Mouse (Mus musculus) ES-E14 (cell line): ENCODE results near the gene Unc5cl.

Source experiments
- MAFK ChIP-seq: IDR thresholded peaks from 2 replicates; pipeline ENCODE4 v1.6.1; 2014; ENCODE audit warnings: mild to moderate bottlenecking, low read depth, low read length, inconsistent platforms; ENCODE audit not compliant: insufficient read depth
- ZNF384 ChIP-seq: IDR thresholded peaks from 2 replicates; pipeline ENCODE4 v1.6.1; 2012; ENCODE audit warnings: low read depth, low read length, inconsistent platforms

GRCm38 (mm10) chr17:48451753-48452444, 2.8 kb upstream of the Unc5cl start:
- TF ChIP-seq ZNF384 (no peak), MAFK (no peak)
